Mouse (Mus musculus) G1E-ER4 (cell line): Measurements from ENCODE around the gene Anapc4. TPM values are rescaled to one million over a fixed set of nuclear protein-coding genes. Genes with fewer than 3 reads are reported as not detected.

Source experiments
- GATA1 ChIP-seq: IDR thresholded peaks from one replicate; pipeline ENCODE4 v1.8.0; 2012; ENCODE audit warnings: low read length, inconsistent platforms
- polyA plus RNA-seq: library from polyadenylated mRNA; stranded (reverse); fragments of >175 nt; gene quantifications from 2 replicates; pipeline ENCODE4 v1.2.3, GENCODE M21; 2012

Gene Anapc4
- polyA plus RNA-seq = 8.1 and 8.4 TPM in 2 replicates

DNA sequence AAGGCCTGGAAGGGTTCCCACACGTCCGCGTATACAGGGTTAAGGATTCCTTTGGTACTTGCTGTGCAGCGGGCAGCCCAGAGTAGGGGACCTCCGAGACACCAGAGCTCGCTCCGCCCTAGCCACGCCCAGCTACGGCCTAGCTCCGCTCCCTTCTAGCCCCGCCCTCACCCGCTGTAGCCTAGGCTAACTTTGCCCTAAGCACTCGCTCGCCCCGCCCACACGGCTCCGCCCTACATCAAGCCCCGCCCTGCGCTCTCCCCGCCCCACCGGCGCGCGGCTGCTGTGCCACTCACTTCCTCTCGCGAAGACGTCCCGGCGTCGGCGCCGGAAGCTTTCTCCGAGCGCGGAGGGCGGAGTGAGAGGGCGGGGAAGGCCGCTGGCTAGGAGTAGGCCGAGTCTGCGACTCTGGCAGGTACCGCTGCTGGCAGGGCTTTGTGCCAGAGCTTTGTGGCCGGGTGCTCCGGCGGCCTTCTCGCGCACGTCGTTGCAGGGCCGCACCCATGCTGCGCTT, at the start of gene Anapc4:
TSS of gene Anapc4 (plus strand) at position 252 of the 514 bp plus-strand sequence.
- no peak for TF ChIP-seq GATA1

GRCm38 (mm10) chr5:52786556-52787322, 47.1 kb upstream of the Anapc4 start:
- peak; percentile 77 for TF ChIP-seq GATA1

GRCm38 (mm10) chr5:52793230-52793629, 40.6 kb upstream of the Anapc4 start:
- TF ChIP-seq GATA1 = no peak

DNA sequence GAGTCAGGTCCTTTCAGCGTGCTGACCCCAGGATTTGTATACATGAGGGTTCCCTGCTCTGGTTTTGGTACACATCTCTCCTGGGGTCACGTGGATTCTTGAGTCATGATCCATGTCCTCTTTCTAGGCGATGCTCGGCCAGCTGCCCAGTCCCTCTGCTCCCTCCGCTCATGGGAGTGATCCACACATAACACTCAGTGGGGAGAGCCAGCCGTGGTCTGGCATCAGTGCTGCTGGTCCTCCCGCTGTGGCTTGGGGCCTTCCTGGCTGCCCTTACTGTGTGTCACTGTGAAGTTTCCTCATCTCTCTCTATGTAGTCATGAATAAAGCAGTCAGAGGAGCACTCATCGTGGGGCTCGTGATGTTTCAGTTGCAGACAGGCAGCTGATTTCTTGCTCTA, 39.7 kb upstream of the Anapc4 start:
- no peak for TF ChIP-seq GATA1

DNA sequence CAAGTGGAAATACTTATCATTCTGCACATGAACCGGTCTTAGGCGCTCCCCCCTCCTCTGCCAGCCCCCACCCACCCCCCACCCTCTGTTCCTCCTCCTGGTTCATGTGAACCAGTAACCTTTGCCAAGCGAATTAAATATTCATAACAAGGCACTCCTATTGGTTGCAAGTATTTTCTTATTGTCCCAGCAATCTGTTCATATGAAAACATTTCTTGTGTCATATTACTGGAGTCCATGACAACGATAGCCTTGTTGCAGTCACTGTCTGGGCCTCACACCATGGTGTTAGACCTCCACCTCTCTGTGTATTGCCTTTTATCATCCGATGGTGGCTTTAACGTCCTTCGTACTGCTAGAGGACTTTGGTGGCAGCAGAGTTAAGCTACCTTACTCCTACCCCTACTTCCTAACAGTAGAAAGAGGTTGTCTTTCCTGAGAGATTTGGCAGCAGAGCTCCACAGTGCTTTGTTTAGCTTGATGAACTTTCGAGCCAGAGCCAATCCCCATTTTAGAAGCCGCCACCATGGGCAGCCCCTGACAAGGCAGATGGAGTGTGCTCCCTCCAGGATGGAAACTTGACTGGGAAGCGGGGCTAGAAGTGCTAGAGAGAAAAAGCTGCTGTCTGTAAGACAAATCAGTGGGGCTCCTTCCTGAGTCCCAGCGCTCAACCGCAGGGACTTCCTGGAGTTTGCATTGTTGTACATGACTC, 34.4 kb upstream of the Anapc4 start:
- TF ChIP-seq GATA1 = no peak

- no peak for TF ChIP-seq GATA1
Observed at GRCm38 (mm10) chr5:52805801-52806200, 28.0 kb upstream of the Anapc4 start.

DNA sequence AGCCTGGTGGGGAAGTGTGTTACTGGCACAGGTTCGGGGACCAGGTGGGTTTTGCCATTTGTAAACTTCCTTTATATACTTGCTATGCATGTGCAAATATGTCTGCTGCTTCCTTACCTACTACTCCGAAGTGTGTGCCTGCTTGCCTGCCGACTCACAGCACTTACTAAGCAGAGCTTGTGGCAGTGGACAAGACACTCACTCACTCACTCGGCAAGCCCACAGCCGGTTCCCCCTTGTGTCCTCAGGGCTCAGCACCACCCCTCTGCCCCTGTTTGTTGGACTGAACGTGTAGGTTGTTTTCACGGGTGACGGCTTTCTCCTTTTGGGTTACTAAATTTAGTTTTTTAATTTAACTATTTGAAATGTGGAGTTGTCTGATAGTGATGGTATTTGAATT, 27.5 kb upstream of the Anapc4 start:
- TF ChIP-seq GATA1 = no peak

DNA sequence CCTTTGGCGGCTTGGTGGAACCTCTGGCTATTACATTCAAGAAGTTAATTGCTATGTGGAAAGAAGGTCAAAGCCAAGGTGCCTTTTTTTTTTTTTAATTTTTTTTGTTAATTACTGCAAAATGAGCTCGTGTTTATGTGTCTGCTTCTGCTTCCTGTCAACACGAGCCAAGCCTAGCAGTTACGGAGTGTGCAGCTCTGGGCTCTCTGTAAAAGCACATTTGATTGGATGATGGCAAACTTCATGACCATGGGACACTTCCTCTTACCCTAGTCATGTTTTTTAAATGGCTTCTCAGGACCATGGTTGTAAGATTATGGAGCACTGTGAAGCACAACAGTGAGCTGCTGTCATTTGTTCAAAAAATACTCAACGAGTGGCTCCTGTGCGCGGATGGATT, 26.8 kb upstream of the Anapc4 start:
- TF ChIP-seq GATA1 = no peak

- TF ChIP-seq GATA1 = no peak
Observed at GRCm38 (mm10) chr5:52810446-52810845, 23.4 kb upstream of the Anapc4 start.

DNA sequence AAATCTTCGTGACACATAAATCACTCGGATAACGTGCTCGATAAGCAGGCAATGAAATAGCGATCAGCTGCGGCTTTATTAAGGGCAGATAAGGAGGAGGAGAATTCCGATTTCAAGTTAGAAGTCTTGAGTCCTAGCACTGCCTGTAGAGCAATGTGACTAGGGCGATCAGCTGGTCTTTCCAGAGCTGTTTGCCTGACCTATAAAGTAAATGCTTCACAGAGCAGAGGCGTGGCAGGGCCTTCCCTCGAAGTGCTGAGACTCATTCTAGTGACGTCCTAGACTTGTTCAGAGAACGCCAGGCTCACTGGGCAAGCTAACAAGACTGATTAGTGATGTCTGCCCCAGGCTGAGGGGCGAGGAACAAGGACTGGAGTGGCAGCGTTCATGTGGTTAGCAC, 22.8 kb upstream of the Anapc4 start:
- no peak for TF ChIP-seq GATA1

DNA sequence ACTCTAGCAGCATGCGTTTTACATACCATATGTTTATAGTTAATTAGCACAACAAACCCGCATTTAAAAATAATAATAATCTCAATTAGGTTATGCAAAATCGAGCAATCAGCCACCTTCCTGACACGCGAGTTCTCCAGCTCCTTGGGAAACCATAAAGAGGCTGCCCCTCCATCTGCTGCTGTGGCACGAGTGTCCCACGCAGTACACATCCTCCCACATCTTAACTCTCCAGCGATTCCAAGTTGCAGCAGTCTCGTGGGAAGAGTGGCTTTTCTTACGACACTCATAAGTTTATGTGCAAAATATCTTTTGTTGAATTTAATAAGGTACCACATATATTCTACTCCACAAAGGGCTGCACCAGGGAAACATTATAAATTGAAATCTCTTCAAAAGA, 21.4 kb upstream of the Anapc4 start:
- TF ChIP-seq GATA1 = no peak

DNA sequence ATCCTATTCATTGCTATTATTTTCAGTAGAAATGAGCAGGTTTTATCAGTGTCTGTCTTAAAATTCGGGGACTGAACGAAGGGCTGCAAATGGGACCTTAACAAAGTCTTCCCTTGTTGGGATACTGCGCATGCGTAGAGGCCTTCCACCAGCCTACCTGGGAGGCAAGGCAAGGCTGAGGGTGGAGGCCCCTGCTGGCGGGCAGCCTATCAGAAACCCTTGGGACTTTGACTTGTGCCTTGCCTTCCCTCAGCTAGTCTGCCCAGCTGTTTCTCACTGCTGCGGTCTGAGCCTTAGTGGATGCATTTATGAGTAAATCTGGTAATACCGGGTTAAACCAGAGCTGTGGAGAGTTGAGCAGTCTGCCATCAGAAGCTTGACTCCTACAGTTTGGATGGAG, 20.5 kb upstream of the Anapc4 start:
- TF ChIP-seq GATA1 = no peak

DNA sequence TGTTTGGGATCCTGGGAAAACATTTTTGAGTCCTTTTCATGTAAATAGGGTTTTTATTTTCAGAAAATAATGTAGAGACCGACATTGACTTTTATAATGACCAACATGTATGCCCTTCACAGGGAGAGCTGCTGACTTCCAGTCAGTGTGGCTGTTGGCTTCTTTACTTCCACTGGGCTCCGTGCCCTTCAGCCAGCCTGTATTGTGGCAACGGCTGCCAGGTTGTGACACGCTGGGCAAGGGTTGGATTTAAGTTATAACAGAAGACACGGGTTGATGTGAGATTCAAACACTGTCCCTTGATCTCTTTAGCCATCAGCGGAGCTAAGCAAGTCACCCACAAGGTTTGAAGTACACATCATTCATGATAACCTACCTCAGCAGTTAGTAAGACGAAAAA, 15.1 kb upstream of the Anapc4 start:
- TF ChIP-seq GATA1 = no peak

GRCm38 (mm10) chr5:52821691-52822090, 12.1 kb upstream of the Anapc4 start:
- TF ChIP-seq GATA1 = no peak

GRCm38 (mm10) chr5:52827923-52828322, 5.9 kb upstream of the Anapc4 start:
- TF ChIP-seq GATA1 = no peak

- no peak for TF ChIP-seq GATA1
Observed at GRCm38 (mm10) chr5:52833005-52833404, 807 bp upstream of the Anapc4 start.

GRCm38 (mm10) chr5:52834386-52834785, 574 bp downstream of the Anapc4 start:
- TF ChIP-seq GATA1 = no peak
